Mouse (Mus musculus) ES-E14 (cell line): ENCODE results near the gene Rab7. TPM values are rescaled to one million over a fixed set of nuclear protein-coding genes. Genes with fewer than 3 reads are reported as not detected.

ENCODE experiments used
- DNase-seq: peaks from one replicate; pipeline ENCODE4 v3.0.0-alpha.2; 2013; ENCODE audit warnings: low read depth, low spot score
- H3K27ac ChIP-seq: 2 replicates; pipeline ENCODE4 v1.5.1; 2012; ENCODE audit warnings: low read depth, mild to moderate bottlenecking, low read length, moderate library complexity, mixed read lengths; ENCODE audit not compliant: poor library complexity, insufficient read depth, severe bottlenecking
- H3K36me3 ChIP-seq: 2 replicates; pipeline ENCODE4 v1.6.1; 2012; ENCODE audit warnings: mild to moderate bottlenecking, low read length, moderate library complexity, mixed read lengths; ENCODE audit not compliant: control insufficient read depth, poor library complexity, insufficient read depth, severe bottlenecking
- H3K4me1 ChIP-seq, 2 experiments: fragments of 150-350 bp in 1 of 2; sonication (generic) in 1 of 2; 2 replicates each; pipeline ENCODE4 v1.6.1; 2012; ENCODE audit warnings: low read length in 2 of 2, mild to moderate bottlenecking in 1 of 2, mixed read lengths in 1 of 2; ENCODE audit not compliant: control insufficient read depth in 2 of 2, insufficient read depth in 2 of 2, poor library complexity in 1 of 2
- H3K4me3 ChIP-seq, 2 experiments: fragments of 150-350 bp in 1 of 2; sonication (generic) in 1 of 2; 2 replicates each; pipeline ENCODE4 v1.5.1; 2012; ENCODE audit warnings: low read length in 2 of 2, low read depth in 1 of 2, mild to moderate bottlenecking in 1 of 2, mixed read lengths in 1 of 2; ENCODE audit not compliant: insufficient read depth in 1 of 2, poor library complexity in 1 of 2, severe bottlenecking in 1 of 2
- H3K9ac ChIP-seq: 2 replicates; pipeline ENCODE4 v1.6.1; 2012; ENCODE audit warnings: low read depth, mild to moderate bottlenecking, low read length, mixed read lengths; ENCODE audit not compliant: poor library complexity, insufficient read depth, severe bottlenecking
- H3K9me3 ChIP-seq: fragments of 150-350 bp; sonication (generic); 2 replicates; pipeline ENCODE4 v1.6.1; 2012; ENCODE audit warnings: low read depth, mild to moderate bottlenecking, low read length; ENCODE audit not compliant: control insufficient read depth, insufficient read depth
- CHD2 ChIP-seq: IDR thresholded peaks from 2 replicates; pipeline ENCODE4 v1.6.1; 2014; ENCODE audit warnings: mild to moderate bottlenecking, low read depth, low read length, inconsistent platforms
- HCFC1 ChIP-seq: IDR thresholded peaks from 2 replicates; pipeline ENCODE4 v1.6.1; 2012; ENCODE audit warnings: low read length, inconsistent platforms, borderline replicate concordance; ENCODE audit not compliant: insufficient read depth
- MAFK ChIP-seq: IDR thresholded peaks from 2 replicates; pipeline ENCODE4 v1.6.1; 2014; ENCODE audit warnings: mild to moderate bottlenecking, low read depth, low read length, inconsistent platforms; ENCODE audit not compliant: insufficient read depth
- ZC3H11A ChIP-seq: IDR thresholded peaks from 2 replicates; pipeline ENCODE4 v1.6.1; 2012; ENCODE audit warnings: low read depth, mild to moderate bottlenecking, inconsistent platforms, low read length, borderline replicate concordance
- ZNF384 ChIP-seq: IDR thresholded peaks from 2 replicates; pipeline ENCODE4 v1.6.1; 2012; ENCODE audit warnings: low read depth, low read length, inconsistent platforms
- in situ Hi-C, 2 experiments: fragments of 600-800 bp; cut with MboI; formaldehyde crosslinking; loops; one replicate each; pipeline ENCODE4 v1.15.1; 2025; ENCODE audit warnings: low sequenced_read_pairs in 2 of 2, inconsistent platforms in 1 of 2; ENCODE audit not compliant: unreplicated experiment in 2 of 2
- total RNA-seq: library from RNA; depleted of rRNA; stranded (reverse); fragments of 300-350 nt; gene quantifications from 2 replicates; pipeline ENCODE4 v1.2.3, GENCODE M21; 2012

Rab7 gene
- total RNA-seq, 1 experiment = 56.2 TPM

DNA sequence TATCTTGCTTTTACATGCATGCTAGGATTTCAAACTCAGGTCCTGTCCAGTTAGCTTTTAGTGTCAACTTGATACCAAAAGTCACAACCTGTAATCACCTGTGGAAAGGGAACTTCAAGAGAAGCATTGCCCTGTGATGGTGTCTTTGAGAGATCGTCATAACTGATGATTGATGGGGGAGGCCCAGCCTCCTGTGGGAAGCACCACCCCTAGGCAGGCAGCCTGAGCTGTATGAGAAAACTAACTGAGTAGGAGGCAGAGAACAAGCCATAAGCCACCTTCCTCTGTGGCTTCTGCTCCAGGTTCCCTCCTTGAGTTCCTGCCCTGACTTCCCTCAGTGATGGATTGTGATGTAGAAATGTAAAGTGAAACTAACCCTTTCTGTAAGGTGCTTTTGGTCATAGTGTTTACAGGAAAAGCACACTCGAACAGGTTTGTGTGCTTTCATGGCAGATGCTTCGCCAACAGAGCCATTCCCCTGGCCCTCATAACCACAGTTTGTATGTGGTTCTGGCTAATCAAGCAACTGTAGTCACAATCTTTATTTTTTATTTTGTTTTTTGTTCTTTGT lies 19.1 kb upstream of the Rab7 start:
- no peak for TF ChIP-seq CHD2
- TF ChIP-seq MAFK = no peak
- no peak for TF ChIP-seq ZC3H11A
- no peak overlapping the region for H3K4me3 ChIP-seq
- H3K9me3 ChIP-seq = no peaks in the 10 kb centered on the region
- H3K4me1 ChIP-seq = peaks cover 3 to 5% of the 10 kb centered on the region in 2 experiments; a peak in 3 of 4 replicates
- H3K36me3 ChIP-seq = no peaks in the 10 kb centered on the region
- no peak overlapping the region for H3K9ac ChIP-seq
- H3K27ac ChIP-seq = no peak overlapping the region
- in situ Hi-C loops = no loop called here
- DNase-seq = no peak

DNA sequence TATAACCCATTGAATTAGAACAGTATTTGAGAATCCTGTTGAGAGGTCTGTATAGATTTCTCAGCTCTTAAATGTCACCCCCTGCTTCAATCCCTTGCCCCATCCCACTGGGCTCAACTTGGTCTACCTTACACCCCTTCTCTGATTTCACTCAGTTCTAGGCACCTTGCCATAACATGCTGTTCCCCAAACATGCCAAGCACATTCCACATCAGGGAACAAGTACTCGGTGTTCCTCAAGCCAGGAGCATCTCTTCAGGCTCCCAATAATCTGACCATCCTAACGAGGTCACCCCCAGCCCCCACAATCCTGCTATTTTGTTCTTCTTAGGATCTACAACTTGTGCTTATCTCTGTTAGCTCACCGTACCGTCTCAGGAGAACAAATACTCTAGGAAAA lies 17.3 kb upstream of the Rab7 start:
- DNase-seq = no peak
- no peak overlapping the region for H3K9ac ChIP-seq
- peaks cover 3 to 5% of the 10 kb centered on the region in 2 experiments; a peak in 3 of 4 replicates for H3K4me1 ChIP-seq
- in situ Hi-C loops = no loop called here
- H3K4me3 ChIP-seq = no peak overlapping the region
- no peaks in the 10 kb centered on the region for H3K9me3 ChIP-seq
- no peaks in the 10 kb centered on the region for H3K36me3 ChIP-seq
- TF ChIP-seq ZC3H11A (no peak), CHD2 (no peak), ZNF384 (no peak), MAFK (no peak), HCFC1 (no peak)
- H3K27ac ChIP-seq = no peak overlapping the region

DNA sequence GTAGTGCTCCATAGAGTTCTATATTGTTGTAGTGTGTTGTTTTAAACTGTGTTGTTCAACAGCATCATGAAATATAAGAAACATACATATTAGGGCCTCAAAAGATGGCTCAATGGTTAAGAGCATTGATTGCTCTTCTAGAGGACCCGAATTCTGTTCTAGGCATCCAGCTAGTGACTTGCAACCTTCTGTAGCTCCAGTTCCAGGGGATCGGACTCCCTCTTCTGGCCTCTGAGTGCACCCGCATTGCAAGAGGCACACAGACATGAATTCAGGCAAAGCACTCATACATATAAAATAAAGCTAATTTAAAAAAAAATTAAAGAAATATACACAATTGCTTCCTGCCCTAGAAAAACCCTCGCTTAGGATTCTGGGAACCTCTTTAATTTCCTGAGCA lies 16.3 kb upstream of the Rab7 start:
- Histone ChIP-seq H3K27ac (no peak overlapping the region), H3K9me3 (no peaks in the 10 kb centered on the region), H3K9ac (no peak overlapping the region), H3K36me3 (no peaks in the 10 kb centered on the region), H3K4me1 (peaks cover 3 to 5% of the 10 kb centered on the region in 2 experiments; a peak in 3 of 4 replicates), H3K4me3 (no peak overlapping the region)
- no peak for DNase-seq
- TF ChIP-seq CHD2 (no peak), ZC3H11A (no peak)
- in situ Hi-C loops = no loop called here

DNA sequence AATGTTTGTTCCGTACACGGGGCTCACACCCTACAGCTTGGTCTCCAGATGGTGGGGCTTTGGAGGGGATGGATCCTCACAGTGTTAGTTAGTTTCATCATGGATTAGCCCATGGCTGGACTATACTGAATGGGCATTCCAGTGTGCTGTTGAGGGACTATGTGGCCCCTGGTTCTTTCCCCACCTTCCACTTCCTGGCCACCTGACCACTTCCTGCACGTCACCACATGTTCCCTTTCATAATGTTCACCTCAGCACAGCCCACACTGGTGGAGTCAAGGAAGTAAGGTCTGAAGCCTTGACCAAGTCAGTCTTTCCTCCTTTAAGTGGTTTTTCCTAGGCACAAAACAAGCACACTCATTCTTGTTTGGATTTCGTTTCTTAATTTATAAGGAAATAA lies 15.5 kb upstream of the Rab7 start:
- H3K27ac ChIP-seq = no peak overlapping the region

DNA sequence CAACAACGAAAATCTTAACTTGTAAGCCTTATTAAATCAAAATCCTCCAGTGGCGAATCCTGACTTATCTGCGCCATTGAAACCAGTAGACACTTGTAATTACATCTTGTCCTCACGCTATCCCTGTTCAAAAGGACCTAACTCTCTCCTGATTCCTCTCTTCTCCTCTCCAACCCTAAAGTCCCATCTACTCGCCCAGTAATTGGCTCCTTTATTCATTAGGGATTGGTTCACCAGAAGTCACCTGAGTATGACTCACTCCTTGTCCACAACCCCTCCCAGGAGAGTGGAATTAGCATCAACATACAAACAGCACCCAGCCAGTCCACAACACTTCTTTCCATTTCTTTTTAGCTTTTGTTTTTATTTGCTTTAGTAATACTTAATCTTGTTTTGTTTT lies 14.8 kb upstream of the Rab7 start:
- Histone ChIP-seq H3K4me3 (peak overlapping the region; percentile 52 to 56), H3K9ac (peak overlapping the region; percentile 75), H3K27ac (peak overlapping the region; percentile 83), H3K36me3 (no peaks in the 10 kb centered on the region), H3K9me3 (no peaks in the 10 kb centered on the region), H3K4me1 (peaks cover 0 to 4% of the 10 kb centered on the region in 2 experiments; a peak in 3 of 4 replicates)
- in situ Hi-C loops = no loop called here
- peak; percentile 54 for DNase-seq
- TF ChIP-seq HCFC1 = no peak

More for the DNA sequence above, 15.5 kb upstream of the Rab7 start:
- Histone ChIP-seq H3K4me3 (no peak overlapping the region), H3K4me1 (peaks cover 3 to 5% of the 10 kb centered on the region in 2 experiments; a peak in 3 of 4 replicates), H3K36me3 (no peaks in the 10 kb centered on the region), H3K9ac (no peak overlapping the region), H3K9me3 (no peaks in the 10 kb centered on the region)
- DNase-seq = no peak
- TF ChIP-seq ZNF384 (no peak), ZC3H11A (no peak), CHD2 (no peak), HCFC1 (no peak), MAFK (no peak)
- in situ Hi-C loops = no loop called here
